Mouse (Mus musculus) hindbrain, embryonic 10.5 days (tissue): ENCODE results near the gene Sephs2. TPM values are rescaled to one million over a fixed set of nuclear protein-coding genes. Genes with fewer than 3 reads are reported as not detected.
A peak's percentile ranks its signal among the peaks of the same experiment; 100 is the strongest.

Source experiments
- DNase-seq: peaks from one replicate; pipeline ENCODE4 v3.0.0-alpha.2; 2017; ENCODE audit warnings: low spot score
- H3K27ac ChIP-seq: fragments of 300-500 bp; sonication (generic); 2 replicates; pipeline ENCODE4 v1.5.1; 2016; ENCODE audit warnings: mild to moderate bottlenecking, moderate library complexity
- H3K27me3 ChIP-seq: fragments of 300-500 bp; sonication (generic); 2 replicates; pipeline ENCODE4 v1.6.1; 2016; ENCODE audit warnings: mild to moderate bottlenecking; ENCODE audit not compliant: poor library complexity, insufficient read depth, severe bottlenecking
- H3K36me3 ChIP-seq: fragments of 300-500 bp; sonication (generic); 2 replicates; pipeline ENCODE4 v1.6.1; 2016; ENCODE audit warnings: mild to moderate bottlenecking, moderate library complexity
- H3K4me1 ChIP-seq: fragments of 300-500 bp; sonication (generic); replicated peaks from 2 replicates; pipeline ENCODE4 v1.6.1; 2016; ENCODE audit warnings: mild to moderate bottlenecking
- H3K4me3 ChIP-seq: fragments of 300-500 bp; sonication (generic); 2 replicates; pipeline ENCODE4 v1.5.1; 2016; ENCODE audit warnings: mild to moderate bottlenecking, moderate library complexity
- H3K9me3 ChIP-seq: fragments of 300-500 bp; sonication (generic); 2 replicates; pipeline ENCODE4 v1.6.1; 2016; ENCODE audit warnings: mild to moderate bottlenecking, moderate library complexity
- WGBS: fragments of 180-500 bp; shearing (Covaris S2); methylation state at CpG from one replicate; pipeline ENCODE4 v1.1.7; 2016; 5-methylcytosine and 5-hydroxymethylcytosine counted together
- polyA plus RNA-seq: library from polyadenylated mRNA; unstranded; fragments of >200 nt; fragmentation: Nextera tagmentation; extraction: Ambion mirVana; gene quantifications from 2 replicates; pipeline ENCODE4 v1.2.1, GENCODE M21; 2016

Sephs2 gene
- 69.8 and 76.2 TPM in 2 replicates for polyA plus RNA-seq

GRCm38 (mm10) chr7:127273925-127274789 is at the start of gene Sephs2:
TSS of gene Sephs2 (minus strand) at chr7:127274055.
- peak; percentile 92 for DNase-seq
- H3K4me1 ChIP-seq = peaks cover 32% of the 10 kb centered on the region
- peak within 1 kb of the TSS; percentile 68 for H3K4me3 ChIP-seq
- H3K36me3 ChIP-seq = peaks cover 35% of the 10 kb centered on the region
- WGBS = 3% methylated on average over 39 of the region's 39 CpGs
- H3K27ac ChIP-seq = peak within 1 kb of the TSS; percentile 93
- H3K27me3 ChIP-seq = no peaks in the 10 kb centered on the region
- H3K9me3 ChIP-seq = no peaks in the 10 kb centered on the region

- H3K27ac ChIP-seq = no peak overlapping the region
- 42% methylated on average over 5 of the region's 5 CpGs for WGBS
- peak; percentile 25 for DNase-seq
- H3K9me3 ChIP-seq = no peaks in the 10 kb centered on the region
- no peak overlapping the region for H3K4me3 ChIP-seq
- no peaks in the 10 kb centered on the region for H3K27me3 ChIP-seq
- H3K4me1 ChIP-seq = peaks cover 10% of the 10 kb centered on the region; the same call in 1 of the 2 replicates
- no peaks in the 10 kb centered on the region for H3K36me3 ChIP-seq
These were observed 48.2 kb upstream of the Sephs2 start for GRCm38 (mm10) chr7:127322085-127322484.

GRCm38 (mm10) chr7:127321106-127321505 is 47.3 kb upstream of the Sephs2 start:
- DNase-seq = no peak
- H3K4me1 ChIP-seq = 0 out of 2 replicates have a peak, but pooled peaks cover 4% of the 10 kb centered on the region
- no peak overlapping the region for H3K27ac ChIP-seq
- H3K4me3 ChIP-seq = no peak overlapping the region
- 73% methylated on average over 4 of the region's 4 CpGs for WGBS
- H3K9me3 ChIP-seq = no peaks in the 10 kb centered on the region
- no peaks in the 10 kb centered on the region for H3K36me3 ChIP-seq
- no peaks in the 10 kb centered on the region for H3K27me3 ChIP-seq

GRCm38 (mm10) chr7:127313912-127314311 is 40.1 kb upstream of the Sephs2 start:
- Histone ChIP-seq H3K27ac (no peak overlapping the region), H3K27me3 (no peaks in the 10 kb centered on the region), H3K9me3 (no peaks in the 10 kb centered on the region), H3K36me3 (no peaks in the 10 kb centered on the region), H3K4me3 (no peak overlapping the region), H3K4me1 (no peaks in the 10 kb centered on the region; the same call in 1 of the 2 replicates)
- 44% methylated on average over 8 of the region's 8 CpGs for WGBS
- no peak for DNase-seq

- DNase-seq = no peak
These were observed 36.1 kb upstream of the Sephs2 start for GRCm38 (mm10) chr7:127309951-127310350.

GRCm38 (mm10) chr7:127308887-127309286 is 35.0 kb upstream of the Sephs2 start:
- no peak overlapping the region for H3K27ac ChIP-seq

More at GRCm38 (mm10) chr7:127309951-127310350, 36.1 kb upstream of the Sephs2 start:
- no peaks in the 10 kb centered on the region; the same call in 1 of the 2 replicates for H3K4me1 ChIP-seq
- no peak overlapping the region for H3K27ac ChIP-seq
- no peaks in the 10 kb centered on the region for H3K27me3 ChIP-seq
- no peaks in the 10 kb centered on the region for H3K36me3 ChIP-seq
- no peaks in the 10 kb centered on the region for H3K9me3 ChIP-seq
- WGBS = 71% methylated on average over 12 of the region's 12 CpGs
- no peak overlapping the region for H3K4me3 ChIP-seq

GRCm38 (mm10) chr7:127308431-127308830 is 34.6 kb upstream of the Sephs2 start:
- H3K36me3 ChIP-seq = no peaks in the 10 kb centered on the region
- H3K4me3 ChIP-seq = no peak overlapping the region
- no peaks in the 10 kb centered on the region for H3K9me3 ChIP-seq
- no peaks in the 10 kb centered on the region for H3K27me3 ChIP-seq
- H3K4me1 ChIP-seq = no peaks in the 10 kb centered on the region; the same call in 1 of the 2 replicates
- DNase-seq = no peak
- WGBS = 89% methylated on average over 2 of the region's 2 CpGs
- no peak overlapping the region for H3K27ac ChIP-seq

More at GRCm38 (mm10) chr7:127308887-127309286, 35.0 kb upstream of the Sephs2 start:
- Histone ChIP-seq H3K27me3 (no peaks in the 10 kb centered on the region), H3K4me3 (no peak overlapping the region), H3K9me3 (no peaks in the 10 kb centered on the region), H3K36me3 (no peaks in the 10 kb centered on the region), H3K4me1 (no peaks in the 10 kb centered on the region; the same call in 1 of the 2 replicates)
- 68% methylated on average over 4 of the region's 4 CpGs for WGBS
- peak; percentile 53 for DNase-seq

- H3K9me3 ChIP-seq = no peaks in the 10 kb centered on the region
- no peaks in the 10 kb centered on the region for H3K27me3 ChIP-seq
- no peaks in the 10 kb centered on the region for H3K4me1 ChIP-seq
- WGBS = 85% methylated on average over 5 of the region's 5 CpGs
- DNase-seq = no peak
- no peak overlapping the region for H3K4me3 ChIP-seq
- no peak overlapping the region for H3K27ac ChIP-seq
- no peaks in the 10 kb centered on the region for H3K36me3 ChIP-seq
These were observed 23.8 kb upstream of the Sephs2 start for GRCm38 (mm10) chr7:127297586-127298193.

GRCm38 (mm10) chr7:127296786-127297555 is 23.1 kb upstream of the Sephs2 start:
- Histone ChIP-seq H3K4me1 (no peaks in the 10 kb centered on the region), H3K9me3 (no peaks in the 10 kb centered on the region), H3K27ac (no peak overlapping the region), H3K27me3 (no peaks in the 10 kb centered on the region), H3K4me3 (no peak overlapping the region), H3K36me3 (no peaks in the 10 kb centered on the region)
- no peak for DNase-seq
- WGBS = 85% methylated on average over 5 of the region's 5 CpGs

- H3K9me3 ChIP-seq = no peaks in the 10 kb centered on the region
- no peaks in the 10 kb centered on the region for H3K27me3 ChIP-seq
- no peaks in the 10 kb centered on the region for H3K4me1 ChIP-seq
- H3K36me3 ChIP-seq = no peaks in the 10 kb centered on the region
- no peak within 1 kb of the TSS for H3K27ac ChIP-seq
- WGBS = 84% methylated on average over 11 of the region's 11 CpGs
- H3K4me3 ChIP-seq = no peak within 1 kb of the TSS
- DNase-seq = no peak
These were observed 22.2 kb upstream of the Sephs2 start, which contains the start of gene Itgal for GRCm38 (mm10) chr7:127296098-127296497. TSS of gene Itgal (plus strand) at chr7:127296260.

GRCm38 (mm10) chr7:127290142-127290541 is 16.3 kb upstream of the Sephs2 start:
- H3K27me3 ChIP-seq = no peaks in the 10 kb centered on the region
- 72% methylated on average over 8 of the region's 8 CpGs for WGBS
- peaks cover 20% of the 10 kb centered on the region for H3K9me3 ChIP-seq
- H3K4me1 ChIP-seq = peaks cover 3% of the 10 kb centered on the region; the same call in 1 of the 2 replicates
- no peak overlapping the region for H3K27ac ChIP-seq
- DNase-seq = no peak
- no peak overlapping the region for H3K4me3 ChIP-seq
- no peaks in the 10 kb centered on the region for H3K36me3 ChIP-seq

GRCm38 (mm10) chr7:127289306-127289705 is 15.5 kb upstream of the Sephs2 start:
- no peak for DNase-seq
- WGBS = 80% methylated on average over 2 of the region's 2 CpGs
- no peak overlapping the region for H3K4me3 ChIP-seq

More at GRCm38 (mm10) chr7:127289306-127289705, 15.5 kb upstream of the Sephs2 start:
- peaks cover 3% of the 10 kb centered on the region; the same call in 1 of the 2 replicates for H3K4me1 ChIP-seq
- H3K27me3 ChIP-seq = no peaks in the 10 kb centered on the region
- H3K27ac ChIP-seq = no peak overlapping the region
- H3K36me3 ChIP-seq = no peaks in the 10 kb centered on the region
- H3K9me3 ChIP-seq = peaks cover 20% of the 10 kb centered on the region
